Mouse (Mus musculus) spleen, adult 2 months (tissue): ENCODE results near the gene Nrip1.

Source experiments
- CTCF ChIP-seq: fragments of 200-500 bp; IDR thresholded peaks from 2 replicates; pipeline ENCODE4 v1.5.1; 2011; ENCODE audit warnings: mild to moderate bottlenecking, inconsistent platforms; ENCODE audit not compliant: insufficient read depth, insufficient read length, insufficient replicate concordance; ENCODE audit errors: extremely low read depth
- POLR2A ChIP-seq: fragments of 200-500 bp; IDR thresholded peaks from 2 replicates; pipeline ENCODE4 v1.6.1; 2011; ENCODE audit warnings: low read depth, low read length, inconsistent platforms

DNA sequence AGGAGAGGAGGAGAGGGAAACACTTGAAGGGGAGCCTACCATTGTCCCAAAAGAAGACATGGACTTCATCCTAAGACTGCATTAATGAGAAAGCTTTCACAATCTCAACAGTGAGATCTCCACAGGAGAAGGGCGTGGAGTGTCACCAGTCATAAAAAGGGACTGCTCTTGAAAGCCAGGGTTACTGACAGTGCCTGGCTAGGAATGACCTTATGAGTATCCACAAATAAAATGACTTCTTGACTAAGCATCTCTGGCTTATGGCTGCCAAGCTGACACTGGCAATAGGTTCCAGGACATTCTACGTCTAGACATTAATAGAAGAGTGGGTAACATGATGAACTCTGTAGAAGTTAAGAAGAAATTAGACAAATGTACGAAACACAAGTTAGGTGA lies 48.3 kb downstream of the Nrip1 start:
- no peak for TF ChIP-seq POLR2A
- no peak for TF ChIP-seq CTCF
